Mouse (Mus musculus) kidney, postnatal 0 days (tissue): Measurements from ENCODE around the gene Slc38a10. TPM values are rescaled to one million over a fixed set of nuclear protein-coding genes. Genes with fewer than 3 reads are reported as not detected.
A peak's percentile ranks its signal among the peaks of the same experiment; 100 is the strongest.

ENCODE experiments used
- ATAC-seq: fragments of 200-750 bp; cut with Nextera tagmentation; replicated peaks from 2 replicates; pipeline ENCODE4 v1.8.0; 2017; ENCODE audit warnings: low read depth, moderate number of reproducible peaks, moderate TSS enrichment, moderate library complexity; ENCODE audit not compliant: low FRiP score
- DNase-seq: peaks from one replicate; pipeline ENCODE4 v3.0.0-alpha.2; 2016; ENCODE audit warnings: low spot score
- H3K27ac ChIP-seq: fragments of 300-500 bp; sonication (generic); 2 replicates; pipeline ENCODE4 v1.5.1; 2014; ENCODE audit warnings: mild to moderate bottlenecking
- H3K27me3 ChIP-seq: fragments of 300-500 bp; sonication (generic); 2 replicates; pipeline ENCODE4 v1.6.1; 2014; ENCODE audit warnings: low read length, mixed read lengths; ENCODE audit not compliant: insufficient read depth
- H3K36me3 ChIP-seq: fragments of 300-500 bp; sonication (generic); 2 replicates; pipeline ENCODE4 v1.6.1; 2014; ENCODE audit warnings: low read length, mixed read lengths; ENCODE audit not compliant: insufficient read depth
- H3K4me1 ChIP-seq: fragments of 300-500 bp; sonication (generic); replicated peaks from 2 replicates; pipeline ENCODE4 v1.6.1; 2014; ENCODE audit warnings: antibody characterized with exemption, low read length, mixed read lengths; ENCODE audit not compliant: insufficient read depth
- H3K4me2 ChIP-seq: fragments of 300-500 bp; sonication (generic); 2 replicates; pipeline ENCODE4 v1.6.1; 2014; ENCODE audit warnings: mild to moderate bottlenecking, low read length, moderate library complexity, mixed read lengths
- H3K4me3 ChIP-seq: fragments of 300-500 bp; sonication (generic); replicated peaks from 2 replicates; pipeline ENCODE4 v1.5.1; 2014; ENCODE audit warnings: low read depth, low read length
- H3K9ac ChIP-seq: fragments of 300-500 bp; sonication (generic); 2 replicates; pipeline ENCODE4 v1.6.1; 2014; ENCODE audit warnings: low read depth, low read length
- H3K9me3 ChIP-seq: fragments of 300-500 bp; sonication (generic); replicated peaks from 2 replicates; pipeline ENCODE4 v1.6.1; 2016; ENCODE audit warnings: low read length, inconsistent platforms, mixed read lengths
- CTCF ChIP-seq: IDR thresholded peaks from 2 replicates; pipeline ENCODE4 v1.5.1; 2016; ENCODE audit warnings: antibody characterized with exemption, low read depth, mild to moderate bottlenecking, moderate library complexity
- WGBS: fragments of 180-500 bp; shearing (Covaris S2); extraction: QIAGEN DNeasy Blood & Tissue Kit; methylation state at CpG from one replicate; pipeline ENCODE4 v1.1.7; 2014; 5-methylcytosine and 5-hydroxymethylcytosine counted together
- polyA plus RNA-seq: library from polyadenylated mRNA; unstranded; fragments of >200 nt; fragmentation: Nextera tagmentation; extraction: Ambion mirVana; gene quantifications from 2 replicates; pipeline ENCODE4 v1.2.1, GENCODE M21; 2015

Slc38a10 gene
- polyA plus RNA-seq, 1 experiment from 2014 or later, result 94.0 TPM

DNA sequence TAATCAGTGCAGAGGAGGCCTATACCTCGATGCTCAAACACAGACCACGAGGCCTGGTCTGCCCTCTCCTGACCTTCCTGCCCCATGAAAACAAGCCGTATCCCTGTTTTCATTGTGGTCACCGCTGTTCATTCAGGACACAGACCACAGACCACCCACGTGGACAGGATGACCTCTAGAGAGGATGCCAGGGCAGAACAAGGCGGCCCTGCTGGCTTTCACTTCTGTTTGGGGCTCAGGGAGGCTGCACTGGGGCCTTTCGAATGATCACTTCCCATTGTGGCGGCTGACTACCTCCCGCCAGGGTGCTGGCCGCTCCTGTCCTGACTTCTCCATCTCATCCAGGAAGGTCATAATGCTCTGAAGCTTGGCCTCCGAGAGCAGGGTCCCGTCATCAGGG lies 80.1 kb downstream of the Slc38a10 start:
- 55% methylated on average over 12 of the region's 12 CpGs for WGBS
- Histone ChIP-seq H3K4me1 (no peaks in the 10 kb centered on the region), H3K9ac (no peak overlapping the region), H3K4me3 (no peak overlapping the region), H3K36me3 (peaks cover 40% of the 10 kb centered on the region), H3K27ac (no peak overlapping the region), H3K27me3 (no peaks in the 10 kb centered on the region), H3K4me2 (no peak overlapping the region), H3K9me3 (no peaks in the 10 kb centered on the region)
- DNase-seq, result no peak
- TF ChIP-seq CTCF, result no peak
- no peak for ATAC-seq

DNA sequence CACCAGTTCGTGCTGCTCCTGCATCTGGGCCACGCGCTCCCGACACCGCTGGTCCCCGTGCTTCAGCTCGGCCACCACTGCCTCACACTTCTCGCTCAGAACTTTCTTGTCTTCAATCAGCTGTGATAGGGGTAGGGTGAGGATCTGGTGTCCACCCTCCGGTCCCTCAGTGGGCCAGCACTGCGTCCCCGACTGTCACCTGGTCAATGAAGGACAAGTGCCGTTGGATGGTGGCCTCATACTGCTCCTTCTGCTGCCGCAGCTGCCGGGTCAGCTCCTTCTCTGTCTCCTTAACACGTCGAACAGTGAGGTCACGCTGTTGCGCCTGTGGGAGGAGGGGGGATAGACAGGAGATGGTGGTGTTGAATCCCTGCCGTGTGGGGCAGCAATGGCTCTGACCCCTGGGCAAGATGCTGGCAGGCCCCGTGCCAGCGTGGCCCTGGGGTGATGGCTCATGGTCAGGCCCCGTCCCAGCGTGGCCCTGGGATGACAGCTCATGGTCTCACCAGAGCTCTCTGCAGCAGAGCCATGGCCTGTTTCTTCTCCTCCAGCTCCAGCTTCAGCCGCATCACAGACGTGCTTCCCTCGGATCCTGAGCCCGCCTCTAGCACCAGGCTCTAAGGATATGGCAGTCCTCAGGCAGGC lies 80.7 kb downstream of the Slc38a10 start:
- WGBS, result 91% methylated on average over 27 of the region's 27 CpGs
- Histone ChIP-seq H3K9ac (no peak overlapping the region), H3K27me3 (no peaks in the 10 kb centered on the region), H3K4me3 (no peak overlapping the region), H3K36me3 (peaks cover 40% of the 10 kb centered on the region), H3K27ac (no peak overlapping the region), H3K4me1 (no peaks in the 10 kb centered on the region), H3K4me2 (no peak overlapping the region), H3K9me3 (no peaks in the 10 kb centered on the region)
- ATAC-seq, result no peak
- DNase-seq, result no peak
- TF ChIP-seq CTCF, result no peak

- no peak overlapping the region for H3K4me3 ChIP-seq
- no peak overlapping the region for H3K9ac ChIP-seq
- 42% methylated on average over 11 of the region's 11 CpGs for WGBS
- ATAC-seq, result no peak
- no peak for DNase-seq
- TF ChIP-seq CTCF, result no peak
- H3K4me1 ChIP-seq, result no peaks in the 10 kb centered on the region
- no peak overlapping the region for H3K27ac ChIP-seq
- no peaks in the 10 kb centered on the region for H3K9me3 ChIP-seq
- no peaks in the 10 kb centered on the region for H3K27me3 ChIP-seq
- peaks cover 35% of the 10 kb centered on the region for H3K36me3 ChIP-seq
- no peak overlapping the region for H3K4me2 ChIP-seq
These were observed 81.9 kb downstream of the Slc38a10 start for GRCm38 (mm10) chr11:120069261-120069660.

GRCm38 (mm10) chr11:120067834-120068233 lies 83.3 kb downstream of the Slc38a10 start:
- 0 out of 2 replicates have a peak, but pooled peaks have one; percentile 4 for ATAC-seq
- Histone ChIP-seq H3K4me2 (no peak overlapping the region), H3K27ac (no peak overlapping the region), H3K4me3 (no peak overlapping the region), H3K9me3 (no peaks in the 10 kb centered on the region), H3K4me1 (no peaks in the 10 kb centered on the region), H3K9ac (no peak overlapping the region), H3K36me3 (peaks cover 35% of the 10 kb centered on the region), H3K27me3 (no peaks in the 10 kb centered on the region)
- peak; percentile 55 for TF ChIP-seq CTCF
- WGBS, result 61% methylated on average over 17 of the region's 17 CpGs
- DNase-seq, result no peak

GRCm38 (mm10) chr11:120065291-120065690 lies 85.9 kb downstream of the Slc38a10 start:
- Histone ChIP-seq H3K4me3 (no peak overlapping the region), H3K36me3 (0 out of 2 replicates have a peak, but pooled peaks cover 19% of the 10 kb centered on the region), H3K9ac (no peak overlapping the region), H3K4me1 (no peaks in the 10 kb centered on the region), H3K4me2 (no peak overlapping the region), H3K27ac (no peak overlapping the region), H3K9me3 (no peaks in the 10 kb centered on the region), H3K27me3 (no peaks in the 10 kb centered on the region)
- peak; percentile 77 for DNase-seq
- peak; percentile 46 for ATAC-seq
- WGBS, result 37% methylated on average over 10 of the region's 10 CpGs
- TF ChIP-seq CTCF, result peak; percentile 84

DNA sequence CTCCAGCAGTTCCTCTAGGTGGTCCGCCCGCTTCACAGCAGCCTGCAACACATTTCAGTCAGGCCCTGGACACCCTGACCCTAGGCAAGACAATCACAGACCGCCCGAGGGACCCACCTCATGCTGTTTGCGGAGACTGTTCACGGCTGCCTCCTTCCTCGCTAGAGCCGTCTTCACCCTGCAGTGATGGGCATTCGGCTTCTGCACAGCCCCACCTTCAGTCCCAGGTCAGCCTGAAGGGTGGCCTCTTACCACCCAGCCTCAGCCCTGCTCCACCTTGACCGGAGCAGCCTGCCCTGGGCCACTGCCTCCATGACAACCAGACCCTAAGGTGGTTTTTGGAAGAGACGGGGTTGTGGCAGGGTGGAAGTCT lies 86.5 kb downstream of the Slc38a10 start:
- no peak for ATAC-seq
- Histone ChIP-seq H3K27ac (no peak overlapping the region), H3K4me3 (no peak overlapping the region), H3K4me1 (no peaks in the 10 kb centered on the region), H3K36me3 (0 out of 2 replicates have a peak, but pooled peaks cover 14% of the 10 kb centered on the region), H3K4me2 (no peak overlapping the region), H3K9me3 (no peaks in the 10 kb centered on the region), H3K27me3 (no peaks in the 10 kb centered on the region), H3K9ac (no peak overlapping the region)
- 89% methylated on average over 11 of the region's 11 CpGs for WGBS
- no peak for TF ChIP-seq CTCF
- DNase-seq, result no peak
